Mouse (Mus musculus) heart, embryonic 15.5 days (tissue): ENCODE measurements around the gene Gm49384. TPM values are rescaled to one million over a fixed set of nuclear protein-coding genes. Genes with fewer than 3 reads are reported as not detected.

Source experiments
- ATAC-seq: fragments of 200-750 bp; cut with Nextera tagmentation; replicated peaks from 2 replicates; pipeline ENCODE4 v1.8.0; 2017; ENCODE audit warnings: low read depth, moderate TSS enrichment; ENCODE audit not compliant: insufficient number of reproducible peaks, insufficient read depth, low FRiP score
- H3K27ac ChIP-seq: fragments of 300-500 bp; sonication (generic); 2 replicates; pipeline ENCODE4 v1.5.1; 2015; ENCODE audit warnings: mild to moderate bottlenecking, inconsistent platforms
- H3K27me3 ChIP-seq: fragments of 300-500 bp; sonication (generic); 2 replicates; pipeline ENCODE4 v1.6.1; 2015; ENCODE audit warnings: inconsistent platforms
- H3K36me3 ChIP-seq: fragments of 300-500 bp; sonication (generic); 2 replicates; pipeline ENCODE4 v1.6.1; 2015; ENCODE audit warnings: mild to moderate bottlenecking, inconsistent platforms
- H3K4me1 ChIP-seq: fragments of 300-500 bp; sonication (generic); replicated peaks from 2 replicates; pipeline ENCODE4 v1.6.1; 2015; ENCODE audit warnings: inconsistent platforms
- H3K4me2 ChIP-seq: fragments of 300-500 bp; sonication (generic); 2 replicates; pipeline ENCODE4 v1.6.1; 2015; ENCODE audit warnings: inconsistent platforms, mild to moderate bottlenecking, moderate library complexity
- H3K4me3 ChIP-seq: fragments of 300-500 bp; sonication (generic); 2 replicates; pipeline ENCODE4 v1.5.1; 2015; ENCODE audit warnings: mild to moderate bottlenecking, inconsistent platforms
- H3K9ac ChIP-seq: fragments of 300-500 bp; sonication (generic); 2 replicates; pipeline ENCODE4 v1.6.1; 2015; ENCODE audit warnings: mild to moderate bottlenecking, inconsistent platforms
- H3K9me3 ChIP-seq: fragments of 300-500 bp; sonication (generic); replicated peaks from 2 replicates; pipeline ENCODE4 v1.6.1; 2016; ENCODE audit warnings: inconsistent platforms
- WGBS: fragments of 180-500 bp; shearing (Covaris S2); methylation state at CpG from one replicate; pipeline ENCODE4 v1.1.7; 2015; ENCODE audit warnings: mixed read lengths; 5-methylcytosine and 5-hydroxymethylcytosine counted together
- microRNA-seq: library from miRNA; unstranded; fragments of <30 nt; microRNA quantifications from one replicate; pipeline ENCODE4, GENCODE M21; 2016
- polyA plus RNA-seq: library from polyadenylated mRNA; unstranded; fragments of >200 nt; fragmentation: Nextera tagmentation; extraction: Ambion mirVana; gene quantifications from 2 replicates; pipeline ENCODE4 v1.2.1, GENCODE M21; 2015

Gene Gm49384
- polyA plus RNA-seq, 1 experiment from 2014 or later, result 11.2 TPM

GRCm38 (mm10) chr12:69143460-69143859 is 60.6 kb downstream of the Gm49384 start:
- no peak for ATAC-seq
- no peak overlapping the region for H3K27ac ChIP-seq
- 76% methylated on average over 6 of the region's 6 CpGs for WGBS
- H3K4me2 ChIP-seq, result no peak overlapping the region
- H3K9me3 ChIP-seq, result no peaks in the 10 kb centered on the region
- H3K36me3 ChIP-seq, result no peaks in the 10 kb centered on the region
- H3K4me3 ChIP-seq, result no peak overlapping the region
- no peaks in the 10 kb centered on the region for H3K27me3 ChIP-seq
- no peaks in the 10 kb centered on the region for H3K4me1 ChIP-seq
- H3K9ac ChIP-seq, result no peak overlapping the region

- WGBS, result 87% methylated on average over 7 of the region's 7 CpGs
- H3K4me2 ChIP-seq, result no peak overlapping the region
- no peak overlapping the region for H3K9ac ChIP-seq
- H3K27ac ChIP-seq, result no peak overlapping the region
- H3K27me3 ChIP-seq, result no peaks in the 10 kb centered on the region
- H3K4me3 ChIP-seq, result no peak overlapping the region
- no peak; the same call in 1 of the 2 replicates for ATAC-seq
- no peaks in the 10 kb centered on the region for H3K9me3 ChIP-seq
- no peaks in the 10 kb centered on the region for H3K36me3 ChIP-seq
- H3K4me1 ChIP-seq, result no peaks in the 10 kb centered on the region
These were observed 64.2 kb downstream of the Gm49384 start for GRCm38 (mm10) chr12:69139841-69140240.

Small RNA genes within 50 kb of the gene (microRNA-seq; reads per million reads assigned to microRNA genes)
- gene Gm47287 (not detected), gene Gm47295 (0.63 reads per million)

Other genes with a start within 250 kb of the Gm49384 start
- 1,037 and 1,363 TPM in 2 replicates for gene Rps29, start 45.1 kb downstream of the Gm49384 start, polyA plus RNA-seq
- gene Lrr1, start 35.5 kb downstream of the Gm49384 start, polyA plus RNA-seq, result 10.4 and 12.6 TPM in 2 replicates
- 376 and 496 TPM in 2 replicates for gene Rpl36al, start 20.2 kb downstream of the Gm49384 start, polyA plus RNA-seq
- gene Mgat2, start 20.1 kb downstream of the Gm49384 start, polyA plus RNA-seq, result 40.1 and 45.2 TPM in 2 replicates
- gene Gm49383, start 7.2 kb downstream of the Gm49384 start, polyA plus RNA-seq, result 14.3 and 16.2 TPM in 2 replicates
- 6.1 and 7.7 TPM in 2 replicates for gene Dnaaf2, start 5.8 kb downstream of the Gm49384 start, polyA plus RNA-seq
- gene Pole2, start 23.9 kb upstream of the Gm49384 start, polyA plus RNA-seq, result 12.7 and 16.0 TPM in 2 replicates
- 8.0 and 10.9 TPM in 2 replicates for gene Klhdc1, start 36.9 kb upstream of the Gm49384 start, polyA plus RNA-seq
- 122 and 123 TPM in 2 replicates for gene Klhdc2, start 92.4 kb upstream of the Gm49384 start, polyA plus RNA-seq
- gene Nemf, start 152.9 kb upstream of the Gm49384 start, polyA plus RNA-seq, result 57.6 and 59.3 TPM in 2 replicates
- 38.2 and 40.5 TPM in 2 replicates for gene Arf6, start 167.9 kb upstream of the Gm49384 start, polyA plus RNA-seq
- 1.1 and 1.5 TPM in 2 replicates for gene Gm9887, start 168.2 kb upstream of the Gm49384 start, polyA plus RNA-seq